Mouse (Mus musculus): ENCODE results near the gene Tuft1. TPM values are rescaled to one million over a fixed set of nuclear protein-coding genes. Genes with fewer than 3 reads are reported as not detected.

Tuft1 gene
- polyA plus RNA-seq, 1 experiment = 1.9 TPM

- Histone ChIP-seq H3K4me1 (ENCODE audit: control insufficient read depth, insufficient read depth, low read length) (no peaks in the 10 kb centered on the region; the same call in 1 of the 2 replicates), H3K4me3 (ENCODE audit: insufficient read depth, low read length) (no peak overlapping the region), H3K27ac (ENCODE audit: insufficient read depth, low read length) (no peak overlapping the region)
- TF ChIP-seq POLR2A (IDR thresholded peaks at IDR 0.05; ENCODE audit: extremely low read depth, insufficient read depth, low read length) (no peak), CTCF (IDR thresholded peaks at IDR 0.05; ENCODE audit: extremely low read depth, insufficient read depth, low read length) (no peak)
These were observed 94.2 kb downstream of the Tuft1 start for GRCm38 (mm10) chr3:94564356-94565010.

GRCm38 (mm10) chr3:94563163-94563562 is 95.5 kb downstream of the Tuft1 start:
- Histone ChIP-seq H3K27ac (ENCODE audit: insufficient read depth, low read length) (no peak overlapping the region), H3K4me1 (ENCODE audit: control insufficient read depth, insufficient read depth, low read length) (no peaks in the 10 kb centered on the region; the same call in 1 of the 2 replicates), H3K4me3 (ENCODE audit: insufficient read depth, low read length) (no peak overlapping the region)
- TF ChIP-seq POLR2A (IDR thresholded peaks at IDR 0.05; ENCODE audit: extremely low read depth, insufficient read depth, low read length) = no peak
- TF ChIP-seq CTCF (IDR thresholded peaks at IDR 0.05; ENCODE audit: extremely low read depth, insufficient read depth, low read length) = no peak

Other genes with a start within 250 kb of the Tuft1 start
- 15.2 and 15.5 TPM in 2 replicates for gene Tdrkh, start 245.6 kb downstream of the Tuft1 start, polyA plus RNA-seq (2012; rRNA removed)
- gene Mrpl9, start 215.6 kb downstream of the Tuft1 start, polyA plus RNA-seq (2012; rRNA removed) = 46.0 and 47.9 TPM in 2 replicates
- gene Oaz3, start 215.0 kb downstream of the Tuft1 start, polyA plus RNA-seq (2012; rRNA removed) = 0.15 and 0.25 TPM in 2 replicates
- 314 and 357 TPM in 2 replicates for gene Celf3, start 180.6 kb downstream of the Tuft1 start, polyA plus RNA-seq (2012; rRNA removed)
- gene Riiad1, start 178.5 kb downstream of the Tuft1 start, polyA plus RNA-seq (2012; rRNA removed) = 3.2 and 4.1 TPM in 2 replicates
- gene Snx27, start 76.2 kb downstream of the Tuft1 start, polyA plus RNA-seq (2012; rRNA removed) = 47.7 and 50.6 TPM in 2 replicates
- not detected in 2 replicates for gene Gm10972, start 15.8 kb downstream of the Tuft1 start, polyA plus RNA-seq (2012; rRNA removed)
- 0.13 TPM in 1 of 2 replicates, not detected in the other for gene Selenbp2, start 34.7 kb upstream of the Tuft1 start, polyA plus RNA-seq (2012; rRNA removed)
- 2.3 and 3.2 TPM in 2 replicates for gene Cgn, start 127.6 kb upstream of the Tuft1 start, polyA plus RNA-seq (2012; rRNA removed)
- gene Pogz, start 178.7 kb upstream of the Tuft1 start, polyA plus RNA-seq (2012; rRNA removed) = 38.1 and 40.0 TPM in 2 replicates
- 257 TPM in 2 replicates for gene Psmb4, start 228.1 kb upstream of the Tuft1 start, polyA plus RNA-seq (2012; rRNA removed)

Measured in cortical plate, adult 2 months (tissue).